Mouse (Mus musculus) neural tube, embryonic 12.5 days (tissue): ENCODE data around the gene Cdc42ep2. TPM values are rescaled to one million over a fixed set of nuclear protein-coding genes. Genes with fewer than 3 reads are reported as not detected.

ENCODE experiments used
- polyA plus RNA-seq: library from polyadenylated mRNA; unstranded; fragments of >200 nt; fragmentation: Nextera tagmentation; extraction: Ambion mirVana; gene quantifications from 2 replicates; pipeline ENCODE4 v1.2.1, GENCODE M21; 2016

The Cdc42ep2 gene
- polyA plus RNA-seq, 1 experiment from 2014 or later: 5.7 TPM

Other genes with a start within 250 kb of the Cdc42ep2 start
- gene Map3k11, start 236.1 kb downstream of the Cdc42ep2 start, polyA plus RNA-seq: 22.4 and 28.9 TPM in 2 replicates
- gene Pcnx3, start 235.9 kb downstream of the Cdc42ep2 start, polyA plus RNA-seq: 30.3 and 32.4 TPM in 2 replicates
- 0.19 TPM in 2 replicates for gene Kcnk7, start 220.4 kb downstream of the Cdc42ep2 start, polyA plus RNA-seq
- 10.1 and 10.5 TPM in 2 replicates for gene Ehbp1l1, start 198.5 kb downstream of the Cdc42ep2 start, polyA plus RNA-seq
- gene Fam89b, start 195.2 kb downstream of the Cdc42ep2 start, polyA plus RNA-seq: 193 and 195 TPM in 2 replicates
- gene Ltbp3, start 183.9 kb downstream of the Cdc42ep2 start, polyA plus RNA-seq: 10.6 and 12.6 TPM in 2 replicates
- 66.1 and 70.4 TPM in 2 replicates for gene Scyl1, start 153.4 kb downstream of the Cdc42ep2 start, polyA plus RNA-seq
- gene Frmd8, start 49.5 kb downstream of the Cdc42ep2 start, polyA plus RNA-seq: 27.0 and 33.0 TPM in 2 replicates
- gene Slc25a45, start 47.0 kb downstream of the Cdc42ep2 start, polyA plus RNA-seq: 1.7 and 2.5 TPM in 2 replicates
- 10.5 and 11.8 TPM in 2 replicates for gene Tigd3, start 30.7 kb downstream of the Cdc42ep2 start, polyA plus RNA-seq
- 156 and 174 TPM in 2 replicates for gene Dpf2, start 11.8 kb downstream of the Cdc42ep2 start, polyA plus RNA-seq
- gene Pola2, start 39.4 kb upstream of the Cdc42ep2 start, polyA plus RNA-seq: 44.4 and 46.6 TPM in 2 replicates
- not detected in 2 replicates for gene Slc22a20, start 61.3 kb upstream of the Cdc42ep2 start, polyA plus RNA-seq
- 5.6 and 6.4 TPM in 2 replicates for gene Capn1, start 91.1 kb upstream of the Cdc42ep2 start, polyA plus RNA-seq
- 33.2 and 35.2 TPM in 2 replicates for gene Syvn1, start 121.8 kb upstream of the Cdc42ep2 start, polyA plus RNA-seq
- 66.0 and 68.6 TPM in 2 replicates for gene Mrpl49, start 133.0 kb upstream of the Cdc42ep2 start, polyA plus RNA-seq
- gene Fau, start 133.0 kb upstream of the Cdc42ep2 start, polyA plus RNA-seq: 635 and 643 TPM in 2 replicates
- gene Znhit2, start 136.4 kb upstream of the Cdc42ep2 start, polyA plus RNA-seq: 34.3 and 38.2 TPM in 2 replicates
- gene Tm7sf2, start 143.6 kb upstream of the Cdc42ep2 start, polyA plus RNA-seq: 44.3 and 45.9 TPM in 2 replicates
- 79.4 and 80.6 TPM in 2 replicates for gene Vps51, start 152.4 kb upstream of the Cdc42ep2 start, polyA plus RNA-seq
- not detected in 2 replicates for gene Tmem262, start 155.2 kb upstream of the Cdc42ep2 start, polyA plus RNA-seq
- 2.6 and 3.2 TPM in 2 replicates for gene Gm28374, start 157.4 kb upstream of the Cdc42ep2 start, polyA plus RNA-seq
- gene Zfpl1, start 160.1 kb upstream of the Cdc42ep2 start, polyA plus RNA-seq: 72.4 and 75.0 TPM in 2 replicates
- 27.1 and 28.4 TPM in 2 replicates for gene Cdca5, start 160.2 kb upstream of the Cdc42ep2 start, polyA plus RNA-seq
- gene AC131692.1, start 169.6 kb upstream of the Cdc42ep2 start, polyA plus RNA-seq: 0.33 TPM in 1 of 2 replicates, not detected in the other
- gene Naaladl1, start 181.0 kb upstream of the Cdc42ep2 start, polyA plus RNA-seq: 0.63 and 0.82 TPM in 2 replicates
- gene Sac3d1, start 193.8 kb upstream of the Cdc42ep2 start, polyA plus RNA-seq: 53.5 and 59.0 TPM in 2 replicates
- 40.3 and 42.3 TPM in 2 replicates for gene Snx15, start 203.5 kb upstream of the Cdc42ep2 start, polyA plus RNA-seq
- gene Batf2, start 216.2 kb upstream of the Cdc42ep2 start, polyA plus RNA-seq: not detected in 2 replicates
- gene Arl2, start 216.7 kb upstream of the Cdc42ep2 start, polyA plus RNA-seq: 100 and 102 TPM in 2 replicates